Mouse (Mus musculus): ENCODE data around the gene Mecom.

GRCm38 (mm10) chr3:29968433-29968949 is 579.3 kb downstream of the Mecom start:
- TF ChIP-seq CTCF (IDR thresholded peaks at IDR 0.05; ENCODE audit: borderline replicate concordance, insufficient read depth, low read depth, low read length) (no peak), POLR2A (IDR thresholded peaks at IDR 0.05; ENCODE audit: borderline replicate concordance, insufficient read depth, low read length) (no peak)
